ENCODE assay signal across 13 mouse cellular contexts in genomic region chr13:44960542-44961291, GRCm38 (mm10). TPM values are rescaled to one million over a fixed set of nuclear protein-coding genes. Genes with fewer than 3 reads are reported as not detected.
DNase-seq lines count a peak whose midpoint lies in the region; ATAC-seq and TF ChIP-seq lines count a peak whose summit lies in the region.
"Had no signal": no experiment of that assay in that cellular context is flagged by ENCODE, and none has a peak within 500 bp of the region (broad histone marks: within the 10 kb centered on the region; RNA-seq: fewer than 3 reads in every experiment).

No protein-coding gene starts in this region.

- intact Hi-C loops in left cerebral cortex, adult 2 months (cut with DNase I): no loop called here

- peak; percentile 69 for ATAC-seq in frontal cortex, adult (ENCODE audit: low TSS enrichment)
- ATAC-seq in hindbrain, embryonic 16.5 days: peak; percentile 93
- ATAC-seq: activated CD4-positive, CD25-positive, alpha-beta regulatory T cell, adult 4 months; lung, postnatal 0 days had no signal

- H3K4me1 ChIP-seq in hindbrain, embryonic 16.5 days (ENCODE audit: control insufficient read depth, insufficient read depth, low read depth, low read length): peaks cover 5% of the 10 kb centered on the region

- H3K9ac ChIP-seq in hindbrain, embryonic 16.5 days (ENCODE audit: low read depth, low read length): no peak overlapping the region

- H3K9me3 ChIP-seq in hindbrain, embryonic 16.5 days (ENCODE audit: control insufficient read depth, low read length): no peaks in the 10 kb centered on the region

- DNase-seq in frontal cortex, postnatal 25 days (ENCODE audit: low spot score in 2 of 2): no peak
- DNase-seq in left cerebral cortex, adult 2 months (ENCODE audit: extremely low spot score in 1 of 2, low spot score in 2 of 2): no peak
- DNase-seq in left cerebral cortex, adult 11 months (ENCODE audit: low spot score): no peak
- DNase-seq in brain, embryonic 14.5 days (ENCODE audit: low read depth): peak; percentile 94
- DNase-seq in adipocyte (ENCODE audit: low spot score): no peak
- DNase-seq: liver; right cerebral cortex, postnatal 25 days had no signal

- WGBS in hindbrain, embryonic 16.5 days: 65% methylated on average over 5 of the region's 5 CpGs

- H3K27me3 ChIP-seq in hindbrain, embryonic 16.5 days (replicated peaks; ENCODE audit: control insufficient read depth, insufficient read depth, low read length): no peaks in the 10 kb centered on the region

- no peak overlapping the region for H3K4me2 ChIP-seq in hindbrain, embryonic 16.5 days (ENCODE audit: low read length)
- H3K4me2 ChIP-seq: heart, embryonic 11.5 days had no signal

- no peaks in the 10 kb centered on the region for H3K36me3 ChIP-seq in hindbrain, embryonic 16.5 days (ENCODE audit: control insufficient read depth, insufficient read depth, low read length)

- no peak for TF ChIP-seq POLR2A in brain, embryonic 14.5 days (IDR thresholded peaks at IDR 0.05; ENCODE audit: borderline replicate concordance, extremely low read depth, insufficient read depth, insufficient read length, poor library complexity, severe bottlenecking)

- TF ChIP-seq CTCF in left cerebral cortex, adult 2 months (IDR thresholded peaks at IDR 0.05): peak; percentile 10; the same call in 1 of the 2 replicates
- TF ChIP-seq CTCF in brain, embryonic 14.5 days (IDR thresholded peaks at IDR 0.05; ENCODE audit: borderline replicate concordance, extremely low read depth, insufficient read depth, insufficient read length): no peak

- no peak overlapping the region for H3K4me3 ChIP-seq in left cerebral cortex, adult 2 months
- H3K4me3 ChIP-seq in hindbrain, embryonic 16.5 days (ENCODE audit: low read length): no peak overlapping the region

- no peak overlapping the region for H3K27ac ChIP-seq in left cerebral cortex, adult 2 months
- H3K27ac ChIP-seq in hindbrain, embryonic 16.5 days (ENCODE audit: low read depth, low read length): no peak overlapping the region
- H3K27ac ChIP-seq: kidney, postnatal 0 days had no signal

RNA-seq across cellular contexts. Expression of gene Dtnbp1, which starts 41.2 kb away (rescaled TPM):
- total RNA-seq in left cerebral cortex, adult 2 months (2021): 10 to 100 TPM; 90.1 to 93.8 TPM
- polyA plus RNA-seq in brain, embryonic 14.5 days (2012; rRNA removed): 120 and 138 TPM in 2 replicates
- 128 and 133 TPM in 2 replicates for polyA plus RNA-seq in hindbrain, embryonic 16.5 days (2015; fragmentation: Nextera tagmentation; extraction: Ambion mirVana)
